Comparison of ENCODE assay signal across 26 mouse cellular contexts in genomic region chr7:135490500-135490886, GRCm38 (mm10). TPM values are rescaled to one million over a fixed set of nuclear protein-coding genes. Genes with fewer than 3 reads are reported as not detected.
"Had no signal": no experiment of that assay in that cellular context is flagged by ENCODE, and none has a peak within 500 bp of the region (broad histone marks: within the 10 kb centered on the region; RNA-seq: fewer than 3 reads in every experiment).

No protein-coding gene starts in this region.

- H3K4me2 ChIP-seq: limb, embryonic 13.5 days; liver, embryonic 12.5 days; liver, embryonic 15.5 days; lung, embryonic 15.5 days; midbrain, embryonic 12.5 days; midbrain, embryonic 15.5 days had no signal

- H3K4me1 ChIP-seq: liver, embryonic 12.5 days; liver, embryonic 15.5 days had no signal

- H3K27ac ChIP-seq: kidney, postnatal 0 days; layer of hippocampus, adult 2 months; limb, embryonic 10.5 days; limb, embryonic 13.5 days; liver, embryonic 12.5 days; liver, embryonic 15.5 days; lung, embryonic 15.5 days; midbrain, embryonic 12.5 days; midbrain, embryonic 15.5 days had no signal

- H3K9me3 ChIP-seq: limb, embryonic 10.5 days; limb, embryonic 13.5 days; liver, embryonic 12.5 days; liver, embryonic 15.5 days; lung, embryonic 15.5 days; midbrain, embryonic 12.5 days; midbrain, embryonic 15.5 days had no signal

- ATAC-seq: liver, embryonic 12.5 days; midbrain, embryonic 15.5 days had no signal

- DNase-seq: kidney, adult 9 months; kidney, postnatal 25 days; layer of hippocampus, adult 9-11 months; liver; lung, adult 18-20 months; lung, postnatal 10 days; lung, postnatal 36 days; thymus, adult 18-20 months; thymus, postnatal 36 days had no signal

- H3K36me3 ChIP-seq: limb, embryonic 10.5 days; limb, embryonic 13.5 days; liver, embryonic 12.5 days; liver, embryonic 15.5 days; lung, embryonic 15.5 days; midbrain, embryonic 12.5 days; midbrain, embryonic 15.5 days had no signal

- H3K9ac ChIP-seq: limb, embryonic 13.5 days; liver, embryonic 12.5 days; liver, embryonic 15.5 days; lung, embryonic 15.5 days; midbrain, embryonic 12.5 days; midbrain, embryonic 15.5 days had no signal

- H3K27me3 ChIP-seq: liver, embryonic 15.5 days; lung, embryonic 15.5 days; midbrain, embryonic 15.5 days had no signal

- H3K4me3 ChIP-seq: layer of hippocampus, adult 2 months; limb, embryonic 10.5 days; limb, embryonic 13.5 days; liver, embryonic 12.5 days; liver, embryonic 15.5 days; lung, embryonic 15.5 days; midbrain, embryonic 12.5 days; midbrain, embryonic 15.5 days had no signal

RNA-seq across cellular contexts. Expression of gene Clrn3, which starts 38.0 kb away (rescaled TPM):
- total RNA-seq: layer of hippocampus, adult 2 months; layer of hippocampus, postnatal 25 days; left cerebral cortex, adult 18-20 months; left cerebral cortex, postnatal 25 days had no signal
- polyA plus RNA-seq: limb, embryonic 10.5 days; limb, embryonic 13.5 days; liver, embryonic 12.5 days; midbrain, embryonic 12.5 days; midbrain, embryonic 15.5 days; neural tube, embryonic 11.5 days; neural tube, embryonic 14.5 days; spleen, adult 2 months; testis, adult 2 months; urinary bladder, adult 2 months had no signal
